Mouse (Mus musculus) cerebellum, adult 2 months (tissue): Measurements from ENCODE around the gene Olfr1196. TPM values are rescaled to one million over a fixed set of nuclear protein-coding genes. Genes with fewer than 3 reads are reported as not detected.
"Not testable (repeated sequence)": the region's sequence is repeated elsewhere in the genome, so short reads cannot be mapped to it uniquely, and the experiment has no call there.

ENCODE experiments used
- DNase-seq, 2 experiments: peaks; one replicate each; pipeline ENCODE4 v3.0.0; 2021
- H3K27ac ChIP-seq: fragments of 200-500 bp; 2 replicates; pipeline ENCODE4 v1.5.1; 2012; ENCODE audit warnings: low read length, control low read depth, inconsistent platforms; ENCODE audit not compliant: insufficient read depth
- H3K27me3 ChIP-seq: fragments of 200-500 bp; 2 replicates; pipeline ENCODE4 v1.6.1; 2012; ENCODE audit warnings: inconsistent platforms, mild to moderate bottlenecking, low read length, moderate library complexity; ENCODE audit not compliant: control insufficient read depth, insufficient read depth
- H3K4me1 ChIP-seq: fragments of 200-500 bp; 2 replicates; pipeline ENCODE4 v1.6.1; 2011; ENCODE audit warnings: low read length; ENCODE audit not compliant: control insufficient read depth, insufficient read depth
- H3K4me3 ChIP-seq: fragments of 200-500 bp; replicated peaks from 2 replicates; pipeline ENCODE3; 2011; ENCODE audit warnings: mild to moderate bottlenecking, low read depth, low read length, control low read depth; ENCODE audit not compliant: insufficient read depth
- CTCF ChIP-seq: fragments of 200-500 bp; IDR thresholded peaks from 2 replicates; pipeline ENCODE4 v1.5.1; 2011; ENCODE audit warnings: low read depth, mild to moderate bottlenecking, control low read depth, low read length, moderate library complexity, borderline replicate concordance; ENCODE audit not compliant: insufficient read depth
- POLR2A ChIP-seq: fragments of 200-500 bp; IDR thresholded peaks from 2 replicates; pipeline ENCODE4 v1.6.1; 2011; ENCODE audit warnings: low read length, control low read depth, borderline replicate concordance; ENCODE audit not compliant: insufficient read depth
- WGBS: fragments of 180-500 bp; shearing (Covaris S2); methylation state at CpG from one replicate; pipeline ENCODE4 v1.1.7; 2018; 5-methylcytosine and 5-hydroxymethylcytosine counted together
- polyA plus RNA-seq: library from polyadenylated mRNA; depleted of rRNA; stranded (reverse); fragments of >200 nt; gene quantifications from 2 replicates; pipeline ENCODE4 v1.2.3, GENCODE M21; 2012; rRNA removed

Gene Olfr1196
- not detected in 2 replicates for polyA plus RNA-seq

GRCm38 (mm10) chr2:88704497-88704896, at the start of gene Olfr1196:
Gene Olfr1196, minus strand, starts transcription at chr2:88704597.
- H3K27ac ChIP-seq = no peak within 1 kb of the TSS
- WGBS = 84% methylated on average over 2 of the region's 2 CpGs
- no peak within 1 kb of the TSS for H3K4me3 ChIP-seq
- H3K27me3 ChIP-seq = no peaks in the 10 kb centered on the region
- no peak for TF ChIP-seq POLR2A
- no peak for TF ChIP-seq CTCF
- DNase-seq = no peak
- H3K4me1 ChIP-seq = no peaks in the 10 kb centered on the region

- no peak for DNase-seq
- Histone ChIP-seq H3K27me3 (no peaks in the 10 kb centered on the region), H3K4me3 (no peak within 1 kb of the TSS), H3K4me1 (no peaks in the 10 kb centered on the region), H3K27ac (no peak within 1 kb of the TSS)
- TF ChIP-seq CTCF = no peak
- no peak for TF ChIP-seq POLR2A
- 97% methylated on average over 2 of the region's 2 CpGs for WGBS
Measured at GRCm38 (mm10) chr2:88751270-88751669, 46.9 kb upstream of the Olfr1196 start, which contains the start of gene Olfr1198. Gene Olfr1198, minus strand, starts transcription at chr2:88751370.

- 71% methylated on average over 3 of the region's 3 CpGs for WGBS
- H3K4me3 ChIP-seq = no peak overlapping the region
- no peaks in the 10 kb centered on the region for H3K4me1 ChIP-seq
- TF ChIP-seq POLR2A (no peak), CTCF (no peak)
- no peak for DNase-seq
- no peak overlapping the region for H3K27ac ChIP-seq
- no peaks in the 10 kb centered on the region for H3K27me3 ChIP-seq
Measured at GRCm38 (mm10) chr2:88743379-88743778, 39.0 kb upstream of the Olfr1196 start.

GRCm38 (mm10) chr2:88732266-88732665, 27.9 kb upstream of the Olfr1196 start, which contains the start of gene Olfr1197:
Gene Olfr1197, minus strand, starts transcription at chr2:88732366.
- Histone ChIP-seq H3K27ac (no peak within 1 kb of the TSS), H3K27me3 (no peaks in the 10 kb centered on the region), H3K4me3 (no peak within 1 kb of the TSS), H3K4me1 (no peaks in the 10 kb centered on the region)
- WGBS = 89% methylated on average over 1 of the region's 1 CpGs
- no peak for DNase-seq
- TF ChIP-seq POLR2A = no peak
- no peak for TF ChIP-seq CTCF

- TF ChIP-seq CTCF = no peak
- TF ChIP-seq POLR2A = no peak
- Histone ChIP-seq H3K4me3 (no peak within 1 kb of the TSS), H3K27me3 (no peaks in the 10 kb centered on the region), H3K4me1 (no peaks in the 10 kb centered on the region), H3K27ac (no peak within 1 kb of the TSS)
- no peak for DNase-seq
Measured at GRCm38 (mm10) chr2:88689087-88689486, 15.3 kb downstream of the Olfr1196 start, which contains the start of gene Olfr1195. Gene Olfr1195, minus strand, starts transcription at chr2:88689187.

GRCm38 (mm10) chr2:88675328-88675727, 29.1 kb downstream of the Olfr1196 start, which contains the start of gene Olfr1193:
Gene Olfr1193, plus strand, starts transcription at chr2:88675628.
- H3K27ac ChIP-seq, H3K4me1 ChIP-seq, H3K4me3 ChIP-seq, DNase-seq, H3K27me3 ChIP-seq: not testable (repeated sequence)

GRCm38 (mm10) chr2:88648209-88648608, 56.2 kb downstream of the Olfr1196 start, which contains the start of gene Olfr1192-ps1:
Gene Olfr1192-ps1, plus strand, starts transcription at chr2:88648509.
- H3K4me1 ChIP-seq = no peaks in the 10 kb centered on the region
- WGBS = 47% methylated on average over 1 of the region's 1 CpGs
- DNase-seq = no peak
- H3K27ac ChIP-seq = no peak within 1 kb of the TSS
- H3K27me3 ChIP-seq = no peaks in the 10 kb centered on the region
- no peak within 1 kb of the TSS for H3K4me3 ChIP-seq
- no peak for TF ChIP-seq CTCF
- no peak for TF ChIP-seq POLR2A

Other genes with a start within 250 kb of the Olfr1196 start
- not detected in 2 replicates for gene Olfr1183, start 249.7 kb downstream of the Olfr1196 start, polyA plus RNA-seq
- gene Olfr1184, start 221.0 kb downstream of the Olfr1196 start, polyA plus RNA-seq = not detected in 2 replicates
- gene Olfr1185-ps1, start 211.3 kb downstream of the Olfr1196 start, polyA plus RNA-seq = not detected in 2 replicates
- not detected in 2 replicates for gene Olfr1186, start 186.0 kb downstream of the Olfr1196 start, polyA plus RNA-seq
- gene Olfr1188, start 147.7 kb downstream of the Olfr1196 start, polyA plus RNA-seq = not detected in 2 replicates
- gene Olfr1189, start 118.1 kb downstream of the Olfr1196 start, polyA plus RNA-seq = not detected in 2 replicates
- not detected in 2 replicates for gene Olfr1191-ps1, start 64.1 kb downstream of the Olfr1196 start, polyA plus RNA-seq
- gene Olfr1192-ps1, start 56.1 kb downstream of the Olfr1196 start, polyA plus RNA-seq = not detected in 2 replicates
- gene Olfr1193, start 29.0 kb downstream of the Olfr1196 start, polyA plus RNA-seq = not detected in 2 replicates
- not detected in 2 replicates for gene Olfr1195, start 15.4 kb downstream of the Olfr1196 start, polyA plus RNA-seq
- not detected in 2 replicates for gene Olfr1197, start 27.8 kb upstream of the Olfr1196 start, polyA plus RNA-seq
- not detected in 2 replicates for gene Olfr1198, start 46.8 kb upstream of the Olfr1196 start, polyA plus RNA-seq
- not detected in 2 replicates for gene Olfr1199, start 55.9 kb upstream of the Olfr1196 start, polyA plus RNA-seq
- gene Olfr1200, start 65.9 kb upstream of the Olfr1196 start, polyA plus RNA-seq = not detected in 2 replicates
- gene Olfr1201, start 88.4 kb upstream of the Olfr1196 start, polyA plus RNA-seq = not detected in 2 replicates
- gene Olfr1202, start 109.9 kb upstream of the Olfr1196 start, polyA plus RNA-seq = not detected in 2 replicates
- gene Olfr1205, start 125.1 kb upstream of the Olfr1196 start, polyA plus RNA-seq = not detected in 2 replicates
- gene Olfr1204, start 144.7 kb upstream of the Olfr1196 start, polyA plus RNA-seq = not detected in 2 replicates
- not detected in 2 replicates for gene Olfr1206, start 158.6 kb upstream of the Olfr1196 start, polyA plus RNA-seq
- not detected in 2 replicates for gene Olfr1208, start 197.7 kb upstream of the Olfr1196 start, polyA plus RNA-seq
- not detected in 2 replicates for gene Olfr1209, start 210.6 kb upstream of the Olfr1196 start, polyA plus RNA-seq
- not detected in 2 replicates for gene Olfr1211, start 233.5 kb upstream of the Olfr1196 start, polyA plus RNA-seq
- not detected in 2 replicates for gene Olfr1212, start 249.4 kb upstream of the Olfr1196 start, polyA plus RNA-seq